Mouse (Mus musculus) thymus, adult 18-20 months (tissue): ENCODE measurements around the gene Ficd.
A peak's percentile ranks its signal among the peaks of the same experiment; 100 is the strongest.

Experiments
- DNase-seq, 2 experiments: peaks; one replicate each; pipeline ENCODE4 v3.0.0; 2022; ENCODE audit warnings: mixed read lengths in 2 of 2

Gene Ficd

DNA sequence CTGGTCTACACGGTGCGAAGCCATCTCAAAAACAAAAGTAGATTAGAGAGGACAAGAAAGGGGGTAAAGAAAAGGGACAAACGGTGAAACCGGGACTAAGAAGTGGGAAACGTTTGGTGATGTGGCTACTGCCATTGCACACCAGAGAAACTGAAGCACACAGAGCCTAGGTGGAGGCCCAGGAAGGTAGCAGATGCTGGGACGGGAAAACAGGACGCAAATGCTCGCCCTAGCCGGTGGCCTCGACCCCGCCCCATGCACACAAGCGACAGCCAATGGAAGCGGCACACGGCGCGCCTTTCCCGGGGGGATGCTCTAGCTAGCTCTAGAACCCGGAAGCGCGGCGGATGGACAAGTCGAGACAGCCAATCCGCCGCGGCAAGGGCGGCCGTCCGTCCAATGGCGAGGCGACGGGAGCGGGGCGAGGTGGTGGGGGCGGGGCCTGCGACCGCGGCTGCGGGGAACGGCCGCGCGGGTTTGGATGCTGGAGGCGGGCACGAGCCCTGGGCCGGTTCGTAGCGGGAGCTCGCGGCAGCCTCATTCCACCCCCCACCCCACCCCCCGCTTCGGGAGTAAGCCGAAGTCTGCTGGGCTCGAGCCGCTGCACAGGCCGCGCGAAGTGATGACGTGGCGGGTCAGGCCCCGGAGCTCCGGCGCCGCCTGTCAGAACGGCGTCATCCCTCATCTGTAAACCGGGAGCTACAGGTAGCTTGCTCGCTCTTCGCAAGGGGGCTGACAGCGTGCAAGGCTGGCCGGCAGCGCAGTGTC, at the start of gene Ficd:
Gene Ficd, plus strand, starts transcription at position 459 of the 768 bp plus-strand sequence.
- DNase-seq, result peak; percentile 84 to 91

DNA sequence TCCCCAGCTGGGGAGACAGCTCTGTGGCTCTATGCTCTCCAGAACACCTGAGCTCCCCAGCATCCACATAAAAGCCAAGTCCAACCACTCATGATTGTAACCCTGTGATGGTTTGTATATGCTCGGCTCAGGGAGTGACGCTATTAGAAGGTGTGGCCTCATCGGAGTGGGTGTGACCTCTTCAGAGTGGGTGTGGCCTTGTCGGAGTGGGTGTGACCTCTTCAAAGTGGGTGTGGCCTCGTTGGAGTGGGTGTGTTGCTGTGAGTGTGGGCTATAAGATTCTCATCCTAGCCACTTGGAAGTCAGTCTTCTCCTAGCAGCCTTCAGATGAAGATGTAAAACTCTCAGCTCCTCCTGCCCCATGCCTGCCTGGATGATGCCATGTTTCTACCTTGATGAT, 48.1 kb upstream of the Ficd start:
- DNase-seq, result no peak

DNA sequence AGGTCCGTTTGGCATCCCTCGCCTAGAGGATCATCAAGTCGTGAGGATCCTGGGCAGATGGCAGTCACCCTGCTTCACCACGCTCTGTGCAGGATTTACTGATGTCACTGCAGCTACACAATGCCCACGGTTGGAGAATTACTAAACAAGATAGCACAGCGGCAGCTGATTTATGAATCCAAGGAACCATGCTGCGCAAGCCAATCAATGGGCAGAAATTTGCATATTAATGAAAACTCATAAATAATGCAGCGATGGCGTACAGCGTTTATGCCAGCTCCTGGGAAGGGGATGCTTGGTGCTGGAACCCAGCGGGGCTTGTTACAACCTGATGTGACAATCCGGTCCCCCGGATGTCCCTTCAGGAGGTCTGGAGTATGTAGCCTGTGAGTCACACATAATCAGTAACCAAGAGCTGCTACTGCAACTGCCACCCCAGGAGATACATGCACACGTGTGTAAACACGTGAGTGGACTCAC, 45.5 kb upstream of the Ficd start:
- no peak for DNase-seq

GRCm38 (mm10) chr5:113690866-113691265, 44.7 kb upstream of the Ficd start:
- no peak for DNase-seq

DNA sequence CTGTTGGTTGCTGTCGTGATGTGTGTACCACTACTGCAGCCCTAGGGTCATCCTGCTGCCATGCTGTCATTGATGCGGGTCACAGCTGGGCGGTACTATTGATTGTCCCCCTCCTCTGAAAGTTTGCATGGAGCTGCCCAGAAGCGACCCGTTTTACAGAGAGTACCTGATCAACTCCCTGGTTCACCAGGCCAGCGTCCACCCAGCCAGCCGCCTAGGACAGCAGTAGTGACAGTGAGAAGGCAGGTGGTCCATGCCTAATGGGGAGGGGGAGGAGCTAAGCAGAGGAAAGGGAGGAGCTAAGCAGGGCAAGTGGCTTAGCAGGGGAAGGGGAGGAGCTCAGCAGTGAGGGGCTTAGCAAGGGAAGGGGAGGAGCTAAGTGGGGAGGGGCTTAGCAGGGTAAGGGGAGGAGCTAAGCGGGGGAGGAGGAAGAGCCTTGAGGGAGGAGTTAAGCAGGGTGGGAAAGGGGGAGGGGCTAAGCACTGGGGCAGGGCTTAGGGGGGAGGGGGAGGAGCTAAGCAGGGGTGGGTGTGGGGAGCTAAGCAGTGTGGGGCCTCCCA, 42.3 kb upstream of the Ficd start:
- DNase-seq, result no peak

GRCm38 (mm10) chr5:113694000-113694399, 41.6 kb upstream of the Ficd start:
- no peak for DNase-seq

- DNase-seq, result no peak
Observed at GRCm38 (mm10) chr5:113694415-113694814, 41.2 kb upstream of the Ficd start.

GRCm38 (mm10) chr5:113700388-113701023, 35.1 kb upstream of the Ficd start:
- DNase-seq, result no peak

GRCm38 (mm10) chr5:113703803-113704585, 31.6 kb upstream of the Ficd start:
- DNase-seq, result no peak

DNA sequence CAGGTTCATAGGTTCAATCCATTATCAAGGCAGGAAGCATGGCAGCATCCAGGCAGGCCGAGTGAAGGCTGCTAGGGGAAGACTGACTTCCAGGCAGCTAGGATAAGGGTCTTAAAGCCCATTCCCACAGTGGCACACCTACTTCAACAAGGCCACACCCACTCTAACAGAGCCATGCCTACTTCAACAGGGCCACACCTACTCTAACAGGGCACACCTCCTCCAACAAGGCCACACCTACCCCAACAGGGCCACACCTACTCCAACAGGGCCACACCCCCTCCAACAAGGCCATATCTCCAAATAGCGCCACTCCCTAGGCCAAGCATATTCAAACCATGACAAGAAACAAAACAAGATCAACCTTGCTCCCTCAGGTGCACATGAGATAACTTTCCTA, 22.7 kb upstream of the Ficd start:
- DNase-seq, result no peak

GRCm38 (mm10) chr5:113716581-113717388, 18.8 kb upstream of the Ficd start:
- no peak for DNase-seq

- DNase-seq, result no peak
Observed at GRCm38 (mm10) chr5:113719221-113719661, 16.4 kb upstream of the Ficd start.

- no peak for DNase-seq
Observed at GRCm38 (mm10) chr5:113722224-113723013, 13.2 kb upstream of the Ficd start.

DNA sequence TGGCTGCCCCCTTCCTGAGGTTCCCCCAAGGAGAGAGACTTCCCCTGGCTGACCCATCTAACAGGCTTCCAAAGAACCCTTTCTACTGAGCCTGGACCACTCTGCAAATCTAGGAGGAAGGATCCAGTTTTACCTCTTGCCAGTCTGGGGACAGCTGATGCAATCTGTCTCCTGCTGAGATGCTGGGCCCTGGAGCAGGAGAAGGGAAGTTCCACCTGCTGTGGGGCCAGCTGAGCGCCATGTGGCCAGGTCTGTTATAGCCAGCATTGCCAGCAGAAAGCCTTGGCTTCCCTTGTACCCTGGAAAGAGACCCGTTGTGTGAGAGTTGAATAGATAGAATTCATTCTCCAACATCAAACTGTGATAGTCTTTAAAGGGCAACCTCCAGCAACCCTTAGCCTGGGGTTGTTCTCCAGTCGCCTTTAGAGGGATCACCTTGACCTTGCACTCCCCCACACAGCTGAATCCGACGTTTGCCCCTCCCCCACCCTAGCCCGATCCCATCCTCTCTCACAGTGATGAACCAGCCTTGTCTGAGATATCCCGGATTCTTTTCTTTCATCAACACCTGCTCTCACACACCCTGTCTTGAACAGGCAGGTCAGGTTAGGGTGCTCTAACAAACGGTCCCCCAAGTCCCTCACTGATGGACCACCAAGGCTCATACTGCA, 11.9 kb upstream of the Ficd start:
- no peak for DNase-seq

DNA sequence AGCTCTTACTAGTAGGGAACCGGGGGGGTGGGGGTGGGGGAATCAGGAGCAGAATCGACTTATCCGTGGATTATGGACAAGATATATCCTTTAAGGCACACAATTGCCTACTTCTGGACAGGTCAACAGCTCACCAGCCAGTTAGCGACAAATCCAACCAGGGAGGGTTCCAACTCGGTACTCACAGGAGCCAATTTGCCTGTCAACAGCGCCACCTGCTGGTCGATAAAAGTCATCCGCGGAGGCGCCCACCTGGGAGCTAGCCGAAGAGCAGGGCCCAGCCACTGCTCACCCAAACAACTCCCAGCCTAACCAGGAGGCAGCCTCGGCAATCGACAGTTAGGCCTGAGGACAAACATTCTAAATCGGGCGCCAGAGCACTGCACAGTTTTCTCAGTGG, 11.2 kb upstream of the Ficd start, which contains the start of gene 1700069L16Rik:
Gene 1700069L16Rik, minus strand, starts transcription at position 327 of the 400 bp plus-strand sequence.
- DNase-seq, result peak in 1 of 2 experiments; percentile 45

GRCm38 (mm10) chr5:113725417-113725816, 10.2 kb upstream of the Ficd start:
- DNase-seq, result no peak

DNA sequence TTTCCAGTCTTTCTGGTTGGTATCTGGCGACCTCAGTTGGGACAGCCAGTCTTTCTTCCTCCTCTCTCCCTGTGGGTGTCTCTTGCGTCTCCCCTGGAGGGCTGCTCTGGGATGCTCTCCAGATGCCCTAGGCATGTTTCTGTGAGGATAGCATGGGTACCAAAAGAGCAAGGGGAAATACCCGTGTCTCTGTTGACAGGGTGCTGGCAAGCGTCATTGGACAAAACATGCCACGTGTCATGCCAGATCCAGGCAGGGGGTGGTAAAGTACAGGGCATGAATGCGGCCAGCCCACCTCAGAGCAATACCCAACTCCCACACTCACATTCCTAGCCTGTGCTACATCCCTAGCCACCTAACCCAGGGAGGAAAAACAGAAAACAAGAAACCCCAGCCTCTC, 9.0 kb upstream of the Ficd start:
- DNase-seq, result no peak

DNA sequence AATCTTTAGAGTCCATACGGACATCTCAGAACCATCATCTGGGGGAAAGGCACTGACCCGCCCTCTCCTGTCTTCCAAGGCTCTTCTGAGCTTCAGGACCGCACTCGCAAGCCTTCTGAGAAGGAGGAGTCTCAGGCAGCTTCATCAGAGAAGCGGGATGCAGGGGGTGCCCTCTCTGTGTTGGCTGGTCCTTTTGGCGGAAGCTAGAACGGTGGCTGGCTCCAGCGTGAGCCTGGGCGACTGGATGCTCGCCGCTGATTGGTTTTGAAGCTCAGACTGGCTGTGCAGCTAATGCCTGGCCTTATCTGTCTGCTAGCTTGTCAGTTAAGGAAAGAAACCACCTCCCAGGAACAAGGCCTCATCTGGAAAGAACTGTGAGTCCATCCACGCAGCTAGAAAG, 8.4 kb upstream of the Ficd start:
- no peak for DNase-seq

DNA sequence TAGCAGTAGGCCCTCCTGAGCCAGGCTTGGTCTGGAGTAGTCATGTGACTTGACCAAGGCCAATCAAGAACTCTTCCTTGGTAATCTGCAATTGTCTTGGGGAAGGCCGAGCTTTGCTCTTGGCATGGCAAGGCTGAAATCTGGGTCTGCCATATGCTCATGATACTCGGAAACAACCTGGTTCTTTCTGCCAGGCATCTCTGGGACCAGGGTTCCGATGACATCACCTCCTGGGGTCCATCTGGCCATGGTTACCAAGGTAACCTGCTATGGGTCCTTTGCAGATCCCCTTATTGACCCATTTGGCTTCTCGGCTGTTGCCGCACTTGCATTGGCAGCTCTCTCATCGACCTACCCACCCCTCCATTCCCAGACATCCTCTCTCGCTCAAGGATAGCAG, 7.6 kb upstream of the Ficd start:
- no peak for DNase-seq

- DNase-seq, result no peak
Observed at GRCm38 (mm10) chr5:113728691-113729090, 6.9 kb upstream of the Ficd start.

- DNase-seq, result no peak
Observed at GRCm38 (mm10) chr5:113730641-113731121, 4.9 kb upstream of the Ficd start.
